Mouse (Mus musculus): ENCODE results near the gene Vasp. TPM values are rescaled to one million over a fixed set of nuclear protein-coding genes. Genes with fewer than 3 reads are reported as not detected.

Gene Vasp
- total and polyA plus RNA-seq, 3 experiments = 25.1 to 51.5 (median 30.8) TPM

DNA sequence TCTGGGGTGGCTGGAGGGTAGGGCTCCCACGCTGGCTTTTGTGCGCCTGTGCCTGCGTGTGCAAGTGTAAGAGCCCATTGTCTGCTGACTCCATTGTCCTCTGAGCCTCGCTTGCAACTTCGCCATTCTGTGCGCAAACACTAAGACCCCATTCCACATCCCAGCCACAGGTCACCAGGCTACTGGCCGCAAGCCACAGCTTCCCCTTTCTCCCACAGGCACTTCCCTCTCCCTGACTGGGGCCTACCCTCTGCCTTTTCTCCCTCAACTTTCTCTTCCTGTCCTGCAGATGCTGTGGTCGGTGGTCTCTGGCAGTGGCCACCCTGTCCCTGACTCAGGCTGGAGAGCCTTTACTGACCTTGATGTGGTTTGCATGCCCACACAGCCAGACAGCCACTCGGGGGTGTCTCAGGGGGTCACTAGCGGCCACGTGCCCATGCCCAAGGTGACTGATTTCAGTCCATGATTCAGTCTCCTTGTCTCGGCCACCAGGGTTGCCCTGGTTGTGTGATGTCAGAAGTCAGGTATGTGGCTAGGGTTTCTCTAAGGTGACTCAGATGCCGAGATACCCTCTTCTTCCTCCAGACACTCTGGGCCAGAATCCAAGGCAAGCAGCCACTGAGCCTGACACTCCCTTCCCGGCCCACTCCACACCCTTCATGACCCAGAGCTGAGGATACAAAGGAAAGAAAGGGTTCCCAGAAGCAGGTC is 45.0 kb upstream of the Vasp start:
- no peak overlapping the region for H3K9ac ChIP-seq (ENCODE audit: low read depth, low read length)
- no peaks in the 10 kb centered on the region for H3K36me3 ChIP-seq (ENCODE audit: control insufficient read depth, insufficient read depth, low read length)
- intact Hi-C loops (cut with DNase I) = no loop called here
- TF ChIP-seq EP300 (IDR thresholded peaks at IDR 0.05; ENCODE audit: insufficient read depth, low read depth, low read length) (0 out of 2 replicates have a peak, but pooled peaks have one; percentile 38), POLR2A (IDR thresholded peaks at IDR 0.05; ENCODE audit: insufficient read depth, low read depth, low read length) (no peak)
- no peaks in the 10 kb centered on the region for H3K79me2 ChIP-seq (replicated peaks; ENCODE audit: control insufficient read depth, insufficient read depth, low read length)
- peak overlapping the region; percentile 60 for H3K27ac ChIP-seq
- WGBS = 41% methylated on average over 14 of the region's 14 CpGs
- H3K4me1 ChIP-seq (ENCODE audit: control insufficient read depth, insufficient read depth, low read length) = peaks cover 12% of the 10 kb centered on the region
- H3K27me3 ChIP-seq (ENCODE audit: control insufficient read depth, insufficient read depth, low read length) = no peaks in the 10 kb centered on the region
- H3K4me3 ChIP-seq = no peak overlapping the region
- peak; percentile 57 to 68 for DNase-seq

DNA sequence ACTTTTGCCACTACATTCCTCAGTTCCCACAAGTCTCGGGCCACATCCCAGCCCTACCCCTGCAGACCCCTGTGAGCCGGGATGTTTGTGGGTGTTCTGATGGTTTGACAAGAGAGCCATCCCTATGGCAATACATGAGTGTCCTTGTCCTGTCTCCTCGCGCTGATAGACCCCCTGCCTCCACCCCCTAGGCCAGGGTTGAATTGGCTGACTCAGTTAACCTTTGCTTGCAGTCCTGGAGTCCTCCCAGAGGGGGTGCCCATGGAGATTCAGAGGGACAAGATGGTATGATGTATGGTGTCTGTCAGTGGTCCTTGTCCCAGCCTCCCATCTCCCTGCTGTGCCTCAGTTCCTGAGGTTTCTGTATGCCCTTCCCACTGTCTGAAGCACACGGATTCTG is 42.4 kb upstream of the Vasp start:
- TF ChIP-seq CTCF (IDR thresholded peaks at IDR 0.05) (no peak), EP300 (IDR thresholded peaks at IDR 0.05; ENCODE audit: insufficient read depth, low read depth, low read length) (no peak), POLR2A (IDR thresholded peaks at IDR 0.05; ENCODE audit: insufficient read depth, low read depth, low read length) (no peak)
- Histone ChIP-seq H3K79me2 (replicated peaks; ENCODE audit: control insufficient read depth, insufficient read depth, low read length) (no peaks in the 10 kb centered on the region), H3K27me3 (ENCODE audit: control insufficient read depth, insufficient read depth, low read length) (no peaks in the 10 kb centered on the region), H3K27ac (no peak overlapping the region), H3K9ac (ENCODE audit: low read depth, low read length) (no peak overlapping the region), H3K4me3 (no peak overlapping the region), H3K4me1 (ENCODE audit: control insufficient read depth, insufficient read depth, low read length) (peaks cover 8% of the 10 kb centered on the region), H3K36me3 (ENCODE audit: control insufficient read depth, insufficient read depth, low read length) (no peaks in the 10 kb centered on the region)
- DNase-seq = no peak
- 50% methylated on average over 5 of the region's 5 CpGs for WGBS
- intact Hi-C loops (cut with DNase I) = loop anchor here (2.0 kb wide), 1 partner anchor 17 kb away; no protein-coding TSS in a partner anchor

DNA sequence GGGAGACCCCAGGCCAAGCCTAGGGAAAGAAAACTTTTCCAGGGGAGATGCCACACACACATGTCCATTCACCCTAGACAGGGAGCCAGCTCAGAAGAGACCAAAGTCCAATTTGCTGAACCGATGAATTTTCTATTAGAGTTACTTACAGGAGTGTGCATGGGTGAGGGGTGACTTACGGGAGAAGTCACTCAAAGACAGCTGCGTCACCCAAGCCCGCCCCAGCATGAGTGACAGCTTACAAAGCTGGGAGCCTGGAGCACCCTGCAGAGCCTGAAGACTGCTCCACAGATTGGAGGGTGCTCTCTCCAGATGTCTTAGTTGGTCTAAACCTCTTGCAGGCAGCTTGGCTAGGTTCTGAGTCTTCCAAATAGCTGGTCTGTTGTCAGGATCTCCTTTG is 40.4 kb upstream of the Vasp start:
- H3K27me3 ChIP-seq (ENCODE audit: control insufficient read depth, insufficient read depth, low read length) = no peaks in the 10 kb centered on the region
- intact Hi-C loops (cut with DNase I) = no loop called here
- WGBS = 44% methylated on average over 4 of the region's 4 CpGs
- H3K9ac ChIP-seq (ENCODE audit: low read depth, low read length) = no peak overlapping the region
- TF ChIP-seq CTCF (IDR thresholded peaks at IDR 0.05) (no peak), EP300 (IDR thresholded peaks at IDR 0.05; ENCODE audit: insufficient read depth, low read depth, low read length) (no peak), POLR2A (IDR thresholded peaks at IDR 0.05; ENCODE audit: insufficient read depth, low read depth, low read length) (no peak)
- no peaks in the 10 kb centered on the region for H3K36me3 ChIP-seq (ENCODE audit: control insufficient read depth, insufficient read depth, low read length)
- no peaks in the 10 kb centered on the region for H3K79me2 ChIP-seq (replicated peaks; ENCODE audit: control insufficient read depth, insufficient read depth, low read length)
- no peak overlapping the region for H3K4me3 ChIP-seq
- no peak overlapping the region for H3K27ac ChIP-seq
- peaks cover 7% of the 10 kb centered on the region for H3K4me1 ChIP-seq (ENCODE audit: control insufficient read depth, insufficient read depth, low read length)
- no peak for DNase-seq

DNA sequence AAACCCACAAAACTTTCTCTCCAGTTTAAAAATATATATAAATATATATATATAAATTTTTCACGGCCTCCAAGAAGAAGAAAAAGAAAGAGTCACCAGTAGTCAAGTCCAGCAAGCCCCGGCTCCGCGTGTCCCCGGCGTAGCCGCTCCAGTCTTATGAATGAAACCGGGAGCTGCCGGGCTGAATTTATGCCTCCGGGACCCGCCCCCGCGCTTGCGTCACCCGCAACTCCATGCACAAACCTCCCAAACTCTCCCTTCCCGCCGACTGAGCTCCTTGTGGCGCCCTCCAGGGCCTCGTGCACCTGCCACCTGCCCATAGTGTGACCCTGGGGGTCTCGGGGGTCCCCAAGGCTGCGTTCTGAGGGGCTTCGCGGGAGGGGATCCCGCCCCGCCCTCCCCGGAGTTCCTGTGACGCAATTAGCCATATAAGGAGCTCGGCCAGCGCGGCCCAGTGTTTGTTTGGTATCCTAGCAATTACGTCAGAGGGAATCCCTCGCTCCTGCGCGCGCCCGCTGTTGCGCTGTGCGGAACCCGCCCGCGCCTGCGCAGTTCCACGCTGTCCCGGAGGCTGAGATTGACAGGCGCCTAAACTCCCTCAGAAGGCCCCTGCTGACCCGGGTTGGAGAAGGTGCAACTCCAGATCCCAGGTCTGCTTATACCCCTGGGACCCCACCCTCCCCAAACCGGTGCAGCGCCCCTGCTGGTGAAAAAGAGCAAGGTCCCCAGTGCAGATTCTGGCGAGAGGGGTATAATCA is 38.4 kb upstream of the Vasp start, which contains the start of gene Fosb:
Fosb (minus strand) TSS at position 168 of the 758 bp plus-strand sequence.
- H3K27ac ChIP-seq = peak within 1 kb of the TSS; percentile 95
- TF ChIP-seq EP300 (IDR thresholded peaks at IDR 0.05; ENCODE audit: insufficient read depth, low read depth, low read length) = 0 out of 2 replicates have a peak, but pooled peaks have one; percentile 16
- TF ChIP-seq POLR2A (IDR thresholded peaks at IDR 0.05; ENCODE audit: insufficient read depth, low read depth, low read length) = peak; percentile 61; the same call in 1 of the 2 replicates
- TF ChIP-seq CTCF (IDR thresholded peaks at IDR 0.05) = peak; percentile 65
- intact Hi-C loops (cut with DNase I) = no loop called here
- under 1% methylated on average over 49 of the region's 49 CpGs for WGBS
- no peaks in the 10 kb centered on the region for H3K27me3 ChIP-seq (ENCODE audit: control insufficient read depth, insufficient read depth, low read length)
- DNase-seq = peak; percentile 94 to 96
- peak within 1 kb of the TSS; percentile 51 for H3K9ac ChIP-seq (ENCODE audit: low read depth, low read length)
- H3K4me3 ChIP-seq = peak within 1 kb of the TSS; percentile 84
- no peaks in the 10 kb centered on the region for H3K79me2 ChIP-seq (replicated peaks; ENCODE audit: control insufficient read depth, insufficient read depth, low read length)
- H3K36me3 ChIP-seq (ENCODE audit: control insufficient read depth, insufficient read depth, low read length) = no peaks in the 10 kb centered on the region
- 0 out of 2 replicates have a peak, but pooled peaks cover 1% of the 10 kb centered on the region for H3K4me1 ChIP-seq (ENCODE audit: control insufficient read depth, insufficient read depth, low read length)

DNA sequence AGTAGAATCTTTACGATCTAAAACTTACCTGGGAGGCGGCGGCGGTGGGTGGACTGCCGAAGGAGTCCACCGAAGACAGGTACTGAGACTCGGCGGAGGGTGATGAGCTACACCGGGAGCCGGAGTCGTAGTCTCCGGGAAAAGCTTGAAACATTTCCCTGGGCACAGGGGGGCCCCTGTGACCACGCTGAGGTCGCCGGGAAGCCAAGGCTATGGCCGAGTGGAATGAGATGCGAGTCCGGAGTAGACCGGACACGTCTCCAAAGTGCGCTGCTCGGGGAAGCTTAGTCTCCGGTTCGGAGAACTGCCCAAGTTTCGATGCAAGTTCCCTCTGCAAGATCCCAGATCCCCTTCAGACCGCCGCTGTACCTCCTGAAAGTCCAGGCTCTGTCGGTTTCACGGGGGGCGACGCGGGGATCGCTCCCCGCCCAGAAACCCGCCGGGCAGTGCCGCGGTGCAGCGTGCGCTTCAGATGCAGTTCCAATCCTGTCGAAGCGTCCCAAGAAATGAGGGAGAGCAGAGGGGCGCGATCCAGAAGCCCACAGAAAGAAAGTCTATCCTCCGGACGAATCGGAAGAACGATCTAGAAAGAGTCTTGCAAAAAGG is 37.8 kb upstream of the Vasp start:
- Histone ChIP-seq H3K4me1 (ENCODE audit: control insufficient read depth, insufficient read depth, low read length) (0 out of 2 replicates have a peak, but pooled peaks cover 1% of the 10 kb centered on the region), H3K79me2 (replicated peaks; ENCODE audit: control insufficient read depth, insufficient read depth, low read length) (no peaks in the 10 kb centered on the region), H3K36me3 (ENCODE audit: control insufficient read depth, insufficient read depth, low read length) (no peaks in the 10 kb centered on the region), H3K27ac (peak overlapping the region; percentile 86), H3K27me3 (ENCODE audit: control insufficient read depth, insufficient read depth, low read length) (no peaks in the 10 kb centered on the region), H3K4me3 (peak overlapping the region; percentile 84), H3K9ac (ENCODE audit: low read depth, low read length) (peak overlapping the region; percentile 43)
- intact Hi-C loops (cut with DNase I) = no loop called here
- TF ChIP-seq POLR2A (IDR thresholded peaks at IDR 0.05; ENCODE audit: insufficient read depth, low read depth, low read length) = no peak
- TF ChIP-seq CTCF (IDR thresholded peaks at IDR 0.05) = no peak
- TF ChIP-seq EP300 (IDR thresholded peaks at IDR 0.05; ENCODE audit: insufficient read depth, low read depth, low read length) = no peak
- WGBS = under 1% methylated on average over 48 of the region's 48 CpGs
- peak in 1 of 2 experiments; percentile 24 for DNase-seq
